Mouse (Mus musculus): ENCODE results near the gene Dab2ip.

DNA sequence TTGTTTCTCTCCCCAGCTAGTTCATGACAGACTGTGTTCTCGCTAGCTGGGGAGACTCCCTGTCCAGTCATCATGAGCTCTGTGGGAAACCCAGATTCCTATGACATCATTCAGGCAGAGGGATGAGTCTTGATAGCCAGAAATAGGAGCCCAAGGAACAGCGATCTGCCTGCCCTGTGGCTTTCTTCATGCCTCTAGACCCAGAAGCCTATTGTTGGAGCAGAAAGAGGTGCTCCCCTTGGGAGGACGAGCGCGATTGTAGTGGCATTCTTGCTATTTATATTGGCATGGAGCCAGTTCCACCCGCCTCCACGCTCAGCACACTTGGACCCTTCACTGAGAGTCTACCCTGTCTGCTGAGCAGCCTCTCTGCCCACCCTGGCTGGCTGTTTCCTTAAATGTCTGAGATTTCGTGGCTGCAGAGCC is 156.7 kb downstream of the Dab2ip start:
- TF ChIP-seq POLR2A (IDR thresholded peaks at IDR 0.05; ENCODE audit: insufficient read length, low read depth) (no peak), CEBPB (IDR thresholded peaks at IDR 0.05; ENCODE audit: insufficient read depth, poor library complexity, severe bottlenecking) (no peak), TCF12 (IDR thresholded peaks at IDR 0.05; ENCODE audit: insufficient read depth, poor library complexity, severe bottlenecking) (no peak), MYOG (IDR thresholded peaks at IDR 0.05; ENCODE audit: control insufficient read depth in 1 of 3, insufficient read depth in 1 of 3, insufficient read length in 2 of 3, low read depth in 2 of 3) (no peak), POLR2AphosphoS2 (IDR thresholded peaks at IDR 0.05; ENCODE audit: insufficient read length, low read depth) (no peak)

Data from myocyte (in vitro differentiated cells).